Mouse (Mus musculus): ENCODE measurements around the gene Mxd1.

- TF ChIP-seq POLR2A (IDR thresholded peaks at IDR 0.05; ENCODE audit: low read depth, low read length) (peak; percentile 97), CTCF (IDR thresholded peaks at IDR 0.05; ENCODE audit: extremely low read depth, insufficient read length, insufficient replicate concordance, low read depth, low read length) (no peak)
Observed at GRCm38 (mm10) chr6:86668580-86669239, at the start of gene Mxd1.

Measured in small intestine, adult 2 months (tissue).